Mouse (Mus musculus): ENCODE measurements around the gene Aebp2.
"Not testable (repeated sequence)": the region's sequence is repeated elsewhere in the genome, so short reads cannot be mapped to it uniquely, and the experiment has no call there.

Gene Aebp2

GRCm38 (mm10) chr6:140622391-140623225, at the start of gene Aebp2:
TSS of gene Aebp2 (plus strand) at chr6:140622663.
- DNase-seq (ENCODE audit: low spot score): no peak

GRCm38 (mm10) chr6:140574943-140575342, 47.5 kb upstream of the Aebp2 start:
- no peak for DNase-seq (ENCODE audit: low spot score)

- no peak for DNase-seq (ENCODE audit: low spot score)
These were observed 46.3 kb upstream of the Aebp2 start for GRCm38 (mm10) chr6:140576133-140576532.

GRCm38 (mm10) chr6:140576961-140577821, 45.3 kb upstream of the Aebp2 start:
- no peak for DNase-seq (ENCODE audit: low spot score)

- DNase-seq (ENCODE audit: low spot score): no peak
These were observed 44.7 kb upstream of the Aebp2 start for GRCm38 (mm10) chr6:140577822-140578170.

GRCm38 (mm10) chr6:140578985-140579384, 43.5 kb upstream of the Aebp2 start:
- not testable (repeated sequence) for DNase-seq (ENCODE audit: low spot score)

- DNase-seq (ENCODE audit: low spot score): no peak
These were observed 42.3 kb upstream of the Aebp2 start for GRCm38 (mm10) chr6:140580170-140580569.

- no peak for DNase-seq (ENCODE audit: low spot score)
These were observed 35.7 kb upstream of the Aebp2 start for GRCm38 (mm10) chr6:140586714-140587259.

- DNase-seq (ENCODE audit: low spot score): no peak
These were observed 31.1 kb upstream of the Aebp2 start for GRCm38 (mm10) chr6:140591331-140591730.

- DNase-seq (ENCODE audit: low spot score): no peak
These were observed 29.8 kb upstream of the Aebp2 start for GRCm38 (mm10) chr6:140592713-140593112.

GRCm38 (mm10) chr6:140593420-140594170, 28.9 kb upstream of the Aebp2 start:
- DNase-seq (ENCODE audit: low spot score): peak; percentile 49

GRCm38 (mm10) chr6:140595551-140595950, 26.9 kb upstream of the Aebp2 start:
- not testable (repeated sequence) for DNase-seq (ENCODE audit: low spot score)

GRCm38 (mm10) chr6:140597381-140598329, 24.8 kb upstream of the Aebp2 start:
- no peak for DNase-seq (ENCODE audit: low spot score)

GRCm38 (mm10) chr6:140598516-140598915, 23.9 kb upstream of the Aebp2 start:
- DNase-seq (ENCODE audit: low spot score): no peak

GRCm38 (mm10) chr6:140599337-140599736, 23.1 kb upstream of the Aebp2 start:
- no peak for DNase-seq (ENCODE audit: low spot score)

- not testable (repeated sequence) for DNase-seq (ENCODE audit: low spot score)
These were observed 21.8 kb upstream of the Aebp2 start for GRCm38 (mm10) chr6:140600671-140601070.

GRCm38 (mm10) chr6:140601175-140601574, 21.3 kb upstream of the Aebp2 start:
- DNase-seq (ENCODE audit: low spot score): no peak

GRCm38 (mm10) chr6:140603228-140603944, 19.1 kb upstream of the Aebp2 start:
- no peak for DNase-seq (ENCODE audit: low spot score)

GRCm38 (mm10) chr6:140605173-140605572, 17.3 kb upstream of the Aebp2 start:
- DNase-seq (ENCODE audit: low spot score): not testable (repeated sequence)

GRCm38 (mm10) chr6:140605732-140606131, 16.7 kb upstream of the Aebp2 start:
- no peak for DNase-seq (ENCODE audit: low spot score)
